Mouse (Mus musculus): ENCODE measurements around the gene Olfr411.

DNA sequence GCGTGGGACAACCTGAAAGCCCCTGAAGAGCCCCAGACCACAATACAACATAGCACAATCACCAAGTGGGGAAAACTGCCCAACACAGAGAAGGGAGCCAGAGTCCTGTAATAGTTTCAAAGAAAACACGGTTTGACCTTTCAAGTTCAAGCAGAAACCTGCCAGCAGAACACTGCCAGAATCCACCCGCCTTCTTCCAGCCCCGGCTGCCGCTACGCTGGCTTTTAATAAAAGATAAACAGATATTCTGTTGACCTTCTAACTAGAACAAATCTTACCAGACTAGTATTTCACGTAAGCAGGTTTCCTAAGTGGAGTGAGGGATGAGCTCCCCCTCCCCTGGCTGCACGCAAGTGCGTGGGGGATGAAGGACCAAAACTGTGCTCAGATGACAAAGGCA, 33.2 kb upstream of the Olfr411 start:
- TF ChIP-seq EP300 (IDR thresholded peaks at IDR 0.05; ENCODE audit: low read depth) (no peak), CTCF (IDR thresholded peaks at IDR 0.05; ENCODE audit: low read depth) (no peak)

All from liver, embryonic 14.5 days (tissue).